In the genomic region with DNA sequence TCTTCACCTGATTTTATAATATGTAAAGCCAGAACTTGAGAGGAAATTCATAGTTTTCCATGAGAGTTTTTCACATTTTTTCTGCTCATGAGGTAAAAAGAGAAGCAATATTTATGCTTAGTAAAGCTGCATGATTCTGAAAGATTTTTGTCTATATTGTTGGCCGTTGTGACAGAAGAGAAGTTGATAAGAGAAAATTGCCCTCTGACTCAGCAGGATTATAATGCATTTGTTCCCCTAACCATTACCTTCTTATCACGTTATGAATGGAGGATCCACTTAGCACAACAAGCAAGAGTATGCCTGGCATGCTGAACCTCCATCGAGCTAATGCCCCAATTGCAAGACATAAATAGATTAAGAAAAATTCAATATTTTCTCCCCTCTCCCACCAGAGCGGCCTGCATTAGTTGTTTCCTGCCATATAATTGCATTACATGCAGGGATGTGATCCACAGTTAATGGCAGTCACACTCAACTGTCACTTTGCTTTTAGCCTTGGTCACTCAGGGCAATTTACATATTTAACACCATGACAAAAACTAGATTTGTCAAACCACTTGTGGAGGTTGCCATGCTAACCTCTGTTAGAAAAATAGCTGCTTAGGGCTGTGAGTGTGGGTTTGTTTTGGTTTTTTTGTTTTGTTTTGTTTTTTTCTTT, we compare ENCODE assay signal across 21 mouse cellular contexts. TPM values are rescaled to one million over a fixed set of nuclear protein-coding genes. Genes with fewer than 3 reads are reported as not detected.
DNase-seq lines count a peak whose midpoint lies in the region; ATAC-seq lines count a peak whose summit lies in the region.
"Had no signal": no experiment of that assay in that cellular context is flagged by ENCODE, and none has a peak within 500 bp of the region (broad histone marks: within the 10 kb centered on the region; RNA-seq: fewer than 3 reads in every experiment).

No protein-coding gene starts in this region.

- H3K4me3 ChIP-seq in hindbrain, embryonic 11.5 days (ENCODE audit: low read depth, low read length) = no peak overlapping the region
- no peak overlapping the region for H3K4me3 ChIP-seq in hindbrain, embryonic 12.5 days
- H3K4me3 ChIP-seq in midbrain, embryonic 13.5 days (replicated peaks) = no peak overlapping the region
- H3K4me3 ChIP-seq in midbrain, embryonic 10.5 days = no peak overlapping the region
- H3K4me3 ChIP-seq: embryonic facial prominence, embryonic 10.5 days; forebrain, embryonic 15.5 days; heart, embryonic 15.5 days; hindbrain, embryonic 10.5 days; intestine, embryonic 15.5 days had no signal

- ATAC-seq in hindbrain, embryonic 11.5 days (ENCODE audit: low FRiP score) = peak; percentile 27; the same call in 1 of the 2 replicates
- ATAC-seq in hindbrain, embryonic 12.5 days (ENCODE audit: low FRiP score) = no peak
- ATAC-seq in midbrain, embryonic 13.5 days = peak; percentile 82
- ATAC-seq in activated CD4-positive, CD25-positive, alpha-beta regulatory T cell, adult 4 months = no peak
- ATAC-seq: forebrain, embryonic 15.5 days; intestine, embryonic 15.5 days; Patski had no signal

- intact Hi-C loops in left cerebral cortex, postnatal 25 days (cut with DNase I) = no loop called here

- no peaks in the 10 kb centered on the region for H3K4me1 ChIP-seq in hindbrain, embryonic 11.5 days (replicated peaks; ENCODE audit: control insufficient read depth, insufficient read depth, low read length)
- no peaks in the 10 kb centered on the region for H3K4me1 ChIP-seq in hindbrain, embryonic 12.5 days
- 0 out of 2 replicates have a peak, but pooled peaks cover 3% of the 10 kb centered on the region for H3K4me1 ChIP-seq in midbrain, embryonic 13.5 days (replicated peaks)
- H3K4me1 ChIP-seq in midbrain, embryonic 10.5 days = peaks cover 4% of the 10 kb centered on the region; the same call in 1 of the 2 replicates
- H3K4me1 ChIP-seq: forebrain, embryonic 15.5 days had no signal

- no peak overlapping the region for H3K27ac ChIP-seq in hindbrain, embryonic 11.5 days (ENCODE audit: low read depth, low read length)
- no peak overlapping the region for H3K27ac ChIP-seq in hindbrain, embryonic 12.5 days
- no peak overlapping the region for H3K27ac ChIP-seq in midbrain, embryonic 13.5 days
- H3K27ac ChIP-seq in midbrain, embryonic 10.5 days (replicated peaks) = no peak overlapping the region
- H3K27ac ChIP-seq: embryonic facial prominence, embryonic 10.5 days; forebrain, embryonic 15.5 days; heart, embryonic 15.5 days; hindbrain, embryonic 10.5 days; intestine, embryonic 15.5 days had no signal

- DNase-seq in hindbrain, embryonic 11.5 days (ENCODE audit: low spot score) = no peak
- no peak for DNase-seq in midbrain, embryonic 10.5 days (ENCODE audit: low spot score)
- peak; percentile 48 for DNase-seq in MN1 (ENCODE audit: low spot score)
- peak; percentile 32 for DNase-seq in retina, embryonic 14.5 days (ENCODE audit: low spot score)
- no peak for DNase-seq in left cerebral cortex, postnatal 25 days (ENCODE audit: low spot score in 2 of 2)
- DNase-seq: adrenal gland, adult 2 months; adrenal gland, postnatal 25 days; cerebellum, adult 2 months; cerebellum, postnatal 10 days; gastrocnemius, postnatal 36 days; heart, adult 11 months had no signal

- no peak overlapping the region for H3K4me2 ChIP-seq in hindbrain, embryonic 11.5 days (replicated peaks; ENCODE audit: low read depth, low read length)
- H3K4me2 ChIP-seq in hindbrain, embryonic 12.5 days (replicated peaks) = no peak overlapping the region
- H3K4me2 ChIP-seq in midbrain, embryonic 13.5 days (replicated peaks) = no peak overlapping the region
- H3K4me2 ChIP-seq: forebrain, embryonic 15.5 days; heart, embryonic 15.5 days; intestine, embryonic 15.5 days had no signal

- H3K9ac ChIP-seq in hindbrain, embryonic 11.5 days (ENCODE audit: low read depth, low read length) = no peak overlapping the region
- H3K9ac ChIP-seq in hindbrain, embryonic 12.5 days = no peak overlapping the region
- no peak overlapping the region for H3K9ac ChIP-seq in midbrain, embryonic 13.5 days (replicated peaks)
- H3K9ac ChIP-seq: forebrain, embryonic 15.5 days; heart, embryonic 15.5 days; intestine, embryonic 15.5 days had no signal

- no peaks in the 10 kb centered on the region for H3K36me3 ChIP-seq in hindbrain, embryonic 11.5 days (ENCODE audit: control insufficient read depth, insufficient read depth, low read length)
- no peaks in the 10 kb centered on the region for H3K36me3 ChIP-seq in hindbrain, embryonic 12.5 days
- no peaks in the 10 kb centered on the region for H3K36me3 ChIP-seq in midbrain, embryonic 13.5 days
- H3K36me3 ChIP-seq in midbrain, embryonic 10.5 days = no peaks in the 10 kb centered on the region
- H3K36me3 ChIP-seq: embryonic facial prominence, embryonic 10.5 days; forebrain, embryonic 15.5 days; heart, embryonic 15.5 days; hindbrain, embryonic 10.5 days; intestine, embryonic 15.5 days had no signal

- no peaks in the 10 kb centered on the region for H3K27me3 ChIP-seq in hindbrain, embryonic 11.5 days (ENCODE audit: control insufficient read depth, insufficient read depth, low read length)
- H3K27me3 ChIP-seq in hindbrain, embryonic 12.5 days = no peaks in the 10 kb centered on the region
- peaks cover 5% of the 10 kb centered on the region; the same call in 1 of the 2 replicates for H3K27me3 ChIP-seq in midbrain, embryonic 13.5 days
- no peaks in the 10 kb centered on the region for H3K27me3 ChIP-seq in midbrain, embryonic 10.5 days (ENCODE audit: low read depth, poor library complexity, severe bottlenecking)
- H3K27me3 ChIP-seq: CH12.LX; forebrain, embryonic 15.5 days; heart, embryonic 15.5 days; intestine, embryonic 15.5 days; Patski had no signal

- WGBS in hindbrain, embryonic 11.5 days = 61% methylated on average over 4 of the region's 4 CpGs
- 54% methylated on average over 4 of the region's 4 CpGs for WGBS in hindbrain, embryonic 12.5 days
- WGBS in midbrain, embryonic 13.5 days = 34% methylated on average over 4 of the region's 4 CpGs
- WGBS in midbrain, embryonic 10.5 days = 71% methylated on average over 4 of the region's 4 CpGs

- no peaks in the 10 kb centered on the region for H3K9me3 ChIP-seq in hindbrain, embryonic 11.5 days (ENCODE audit: control insufficient read depth, low read length)
- H3K9me3 ChIP-seq in hindbrain, embryonic 12.5 days (replicated peaks) = no peaks in the 10 kb centered on the region
- H3K9me3 ChIP-seq in midbrain, embryonic 13.5 days = no peaks in the 10 kb centered on the region
- no peaks in the 10 kb centered on the region for H3K9me3 ChIP-seq in midbrain, embryonic 10.5 days (replicated peaks)
- H3K9me3 ChIP-seq: embryonic facial prominence, embryonic 10.5 days; forebrain, embryonic 15.5 days; heart, embryonic 15.5 days; hindbrain, embryonic 10.5 days; intestine, embryonic 15.5 days had no signal

RNA-seq across cellular contexts. Expression of a gene that starts 37.0 kb away (rescaled TPM):
- 15.5 and 19.5 TPM in 2 replicates for polyA plus RNA-seq in hindbrain, embryonic 11.5 days (2014; fragmentation: Nextera tagmentation; extraction: Ambion mirVana)
- polyA plus RNA-seq in hindbrain, embryonic 12.5 days (2016; fragmentation: Nextera tagmentation; extraction: Ambion mirVana) = 21.5 and 21.7 TPM in 2 replicates
- polyA plus RNA-seq in midbrain, embryonic 13.5 days (2015; fragmentation: Nextera tagmentation; extraction: Ambion mirVana) = 9.9 and 11.2 TPM in 2 replicates
- 5.8 and 6.8 TPM in 2 replicates for polyA plus RNA-seq in midbrain, embryonic 10.5 days (2016; fragmentation: Nextera tagmentation; extraction: Ambion mirVana)
- polyA plus RNA-seq in activated CD4-positive, CD25-positive, alpha-beta regulatory T cell, adult 4 months (2017; shearing (Covaris generic)) = not detected
- total RNA-seq in left cerebral cortex, postnatal 25 days (2021) = 10 to 100 TPM; 31.0 to 36.2 TPM
- total RNA-seq: CH12.LX; gastrocnemius, postnatal 36 days had no signal

Comparison
In these comparisons a context has a peak if more than half of its experiments do, and no peak if none do; other contexts are left out.
1. ATAC-seq: peak in hindbrain, embryonic 11.5 days (single experiment) and midbrain, embryonic 13.5 days (single experiment); none in hindbrain, embryonic 12.5 days (single experiment) and activated CD4-positive, CD25-positive, alpha-beta regulatory T cell, adult 4 months (single experiment).
2. DNase-seq: peak in MN1 (single experiment) and retina, embryonic 14.5 days (single experiment); none in hindbrain, embryonic 11.5 days (single experiment), midbrain, embryonic 10.5 days (single experiment) and left cerebral cortex, postnatal 25 days (0 of 2).